Mouse (Mus musculus) inflammation-experienced regulatory T-cells, adult 6 months (primary cell): Measurements from ENCODE around the gene Spint2. TPM values are rescaled to one million over a fixed set of nuclear protein-coding genes. Genes with fewer than 3 reads are reported as not detected.

ENCODE experiments used
- ATAC-seq: one replicate; pipeline ENCODE4 v1.8.0; 2017
- polyA plus RNA-seq, 3 experiments: library from polyadenylated mRNA; unstranded; fragments of 100-300 nt; shearing (Covaris generic); gene quantifications; one replicate each; pipeline ENCODE4 v1.2.1; 2017

Gene Spint2
- 10 to 100 TPM; 58.9 to 90.9 (median 63.6) TPM for polyA plus RNA-seq

DNA sequence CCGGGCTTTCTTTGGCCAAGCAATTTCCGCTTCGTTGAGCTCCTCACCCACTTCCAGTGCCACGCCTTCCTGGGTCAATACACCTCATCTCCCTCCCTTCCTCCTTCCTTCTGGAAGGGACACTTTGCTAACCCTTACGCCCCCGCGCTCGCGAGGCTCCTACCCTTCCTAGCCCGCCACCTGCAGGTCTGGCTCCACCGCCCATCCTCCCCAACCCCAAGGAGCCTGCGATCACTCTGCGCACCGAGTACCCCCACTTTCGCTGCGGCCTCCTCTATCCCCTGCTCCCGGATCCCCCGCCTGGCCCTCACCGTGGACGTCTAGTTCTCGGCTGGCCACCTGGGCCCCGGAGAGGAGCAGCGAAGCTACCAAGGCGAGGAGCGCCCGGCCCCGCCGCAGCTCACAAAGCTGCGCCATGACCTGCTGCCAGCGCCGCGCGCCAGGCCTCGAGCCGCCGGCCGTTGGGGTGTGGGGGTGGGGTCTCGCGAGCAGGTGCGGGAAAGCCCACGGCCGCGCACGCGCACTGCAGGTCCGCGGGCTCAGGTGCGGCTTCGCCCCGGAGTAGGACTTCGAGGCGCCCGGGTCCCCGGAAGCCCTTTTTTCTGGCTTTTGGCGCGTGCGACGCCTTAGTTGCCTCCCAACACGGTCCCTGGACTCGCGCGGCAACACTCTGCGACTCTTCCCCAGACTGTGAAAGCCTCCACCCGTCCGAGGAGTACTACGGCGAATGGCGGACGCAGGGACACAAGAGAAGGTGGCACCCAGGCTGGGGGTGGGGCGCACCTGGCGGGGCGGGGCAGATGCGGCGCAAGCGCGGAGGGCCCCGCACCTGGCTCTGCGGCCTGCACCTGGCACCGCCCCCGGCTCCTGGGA is at the start of gene Spint2:
Spint2 (minus strand) TSS at position 712 of the 873 bp plus-strand sequence.
- peak; percentile 67 for ATAC-seq

DNA sequence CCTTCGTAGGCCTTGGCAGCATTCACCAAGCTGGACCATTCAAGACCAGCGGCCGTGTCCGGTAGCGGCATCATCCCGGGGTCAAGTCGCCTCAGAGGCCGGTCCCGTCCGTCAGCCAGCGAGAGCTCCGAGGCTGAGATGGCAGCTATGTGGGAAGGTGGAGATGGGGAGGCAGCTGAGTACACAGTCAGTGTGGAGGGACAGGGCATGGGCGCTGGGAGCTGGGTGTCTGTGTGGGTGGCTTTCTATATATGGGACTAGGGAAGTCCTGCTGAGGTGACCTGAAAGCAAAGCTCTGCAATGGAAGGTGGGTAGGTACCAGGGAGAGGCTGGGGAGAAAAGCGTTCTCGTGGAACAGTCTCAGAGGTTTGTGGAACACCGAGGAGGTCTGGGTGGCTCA is 47.3 kb upstream of the Spint2 start:
- ATAC-seq, result no peak

DNA sequence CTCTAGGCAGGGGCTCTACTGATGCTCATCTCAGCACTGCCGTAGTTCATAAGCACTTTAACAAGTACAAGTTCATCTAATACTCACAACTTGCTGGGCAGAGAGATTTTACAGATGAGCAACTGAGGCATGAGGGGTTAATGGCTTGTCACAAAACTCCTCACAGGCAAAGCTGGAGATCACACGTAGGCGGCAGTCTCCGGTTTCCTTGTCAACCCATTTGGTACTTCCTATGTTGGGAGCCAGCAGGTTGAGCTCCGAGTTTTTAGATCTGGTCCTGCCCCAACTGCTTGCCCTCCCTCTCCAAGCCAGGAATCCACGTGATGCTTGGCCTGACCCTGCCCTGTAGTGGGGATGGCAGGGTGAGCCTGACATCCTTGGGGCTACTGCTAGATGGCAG is 45.4 kb upstream of the Spint2 start:
- no peak for ATAC-seq

DNA sequence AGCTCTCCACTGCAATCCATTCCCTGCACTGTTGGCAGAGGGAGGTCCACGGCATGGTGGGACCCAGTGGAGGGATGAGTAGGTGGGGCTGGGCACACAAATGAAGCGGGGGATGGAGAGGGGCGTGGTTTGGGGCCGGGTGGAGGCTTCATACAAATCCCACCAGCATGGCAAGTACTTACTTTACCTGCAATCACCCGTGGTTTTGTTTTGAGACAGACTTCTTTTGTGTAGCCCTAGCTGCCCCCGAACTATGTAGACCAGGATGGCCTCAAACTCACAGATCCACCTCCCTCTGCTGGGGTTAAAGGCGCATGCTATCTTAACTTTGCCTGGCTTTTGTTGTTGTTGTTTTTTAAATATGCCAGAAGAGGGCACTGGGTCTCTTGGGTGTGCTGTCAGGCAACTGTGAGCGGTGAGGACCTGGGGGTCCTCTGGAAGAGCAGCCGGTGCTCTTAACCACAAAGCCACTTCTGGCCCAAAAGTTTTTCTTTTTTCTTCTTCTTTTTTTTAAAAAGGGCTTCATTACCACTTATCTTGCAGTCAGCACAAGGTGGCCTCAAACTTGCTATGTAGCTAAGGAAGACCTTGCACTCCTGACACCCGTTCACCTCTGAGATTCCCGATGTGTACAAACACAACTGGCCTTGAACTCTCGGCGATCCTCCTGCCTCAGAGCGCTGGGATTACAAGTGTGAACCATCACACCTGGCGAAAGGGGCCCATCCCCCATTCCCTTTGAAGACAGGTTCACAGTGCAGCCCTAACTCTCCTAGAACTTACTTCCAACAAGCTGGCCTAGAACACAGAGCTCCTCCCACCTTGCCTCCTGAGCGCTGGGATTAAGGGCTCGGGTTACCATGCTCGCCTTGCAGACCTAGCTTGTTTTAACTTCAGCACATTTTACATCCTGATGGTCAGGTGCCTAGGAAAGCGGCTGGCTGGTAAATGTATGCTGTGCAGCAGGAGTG is 37.9 kb upstream of the Spint2 start:
- ATAC-seq, result no peak

DNA sequence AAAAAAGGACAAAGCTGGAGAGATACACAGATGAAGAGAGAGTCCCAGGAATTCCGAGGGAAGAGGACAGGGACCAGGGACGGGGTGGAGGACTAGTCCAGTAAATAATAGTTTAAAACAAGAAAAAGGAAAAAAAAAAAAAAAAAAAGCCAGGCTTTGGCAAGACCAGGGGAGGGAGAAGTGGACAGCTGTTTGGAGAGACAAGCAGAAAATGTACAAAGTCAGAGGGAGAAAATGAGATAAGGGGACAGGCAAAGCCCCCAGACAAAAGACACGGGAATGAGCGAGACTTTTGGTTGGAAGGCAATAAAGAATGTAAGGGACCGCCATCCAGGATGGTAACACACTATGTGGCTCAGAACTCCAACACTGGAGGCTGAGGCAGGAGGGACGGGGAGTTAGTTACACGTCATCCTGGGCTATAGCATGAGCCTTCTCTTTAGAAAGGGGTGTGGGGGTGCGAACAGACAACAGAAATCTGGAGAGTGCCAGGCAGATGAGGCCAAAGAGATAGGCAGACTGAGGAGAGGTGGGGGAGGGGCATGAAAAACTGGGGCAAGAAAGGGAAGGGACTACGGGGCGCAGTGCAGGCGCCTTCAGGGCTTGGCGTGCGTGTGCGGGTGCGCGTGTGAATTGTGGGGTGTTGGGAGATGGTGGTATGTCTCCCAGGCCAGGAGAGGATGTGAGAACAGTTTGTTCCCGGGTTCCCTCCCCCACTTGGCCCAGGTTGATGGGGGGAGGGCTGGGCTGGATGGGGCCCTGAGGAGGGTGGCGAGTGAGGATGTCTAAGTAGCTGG is 36.6 kb upstream of the Spint2 start:
- ATAC-seq, result no peak

DNA sequence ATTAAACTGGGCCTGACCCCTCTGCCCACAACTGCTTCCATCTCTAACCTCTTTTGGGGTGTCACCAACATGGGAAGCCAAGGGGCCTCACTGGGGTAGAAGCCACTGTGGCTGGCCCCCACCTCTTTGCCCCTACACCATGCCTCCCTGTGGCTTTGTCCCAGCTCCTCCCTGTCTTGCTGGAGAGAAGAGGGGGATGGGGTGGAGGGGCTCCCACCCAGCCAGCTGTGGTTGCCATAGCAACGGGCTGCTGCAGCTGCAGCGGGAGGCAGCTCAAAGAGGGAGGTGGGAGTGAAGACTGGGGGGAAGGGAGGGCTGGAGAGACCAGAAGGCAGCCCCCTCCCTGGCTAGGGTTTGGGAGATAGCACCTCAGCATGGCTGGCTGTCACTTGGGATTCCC is 35.8 kb upstream of the Spint2 start:
- no peak for ATAC-seq

DNA sequence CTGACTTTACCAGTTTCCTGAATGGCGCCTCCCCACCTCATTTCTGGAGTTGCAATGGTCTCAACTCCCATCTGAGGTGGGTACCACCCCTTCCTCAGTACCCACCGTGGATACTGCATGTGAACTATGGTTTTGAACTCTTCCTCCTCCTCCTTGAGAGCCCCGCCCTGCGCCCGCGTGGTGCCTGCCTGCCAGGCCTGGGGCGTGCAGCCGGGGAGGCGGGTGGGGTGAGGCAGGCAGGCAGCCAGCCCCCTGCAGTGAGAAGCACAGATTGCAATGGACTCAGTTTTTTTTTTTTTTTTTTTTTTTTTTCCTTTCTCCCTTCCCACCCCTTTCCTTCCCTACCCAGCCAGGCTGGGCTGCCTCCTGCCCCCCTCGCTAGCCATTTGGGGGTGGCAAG is 35.3 kb upstream of the Spint2 start:
- no peak for ATAC-seq

DNA sequence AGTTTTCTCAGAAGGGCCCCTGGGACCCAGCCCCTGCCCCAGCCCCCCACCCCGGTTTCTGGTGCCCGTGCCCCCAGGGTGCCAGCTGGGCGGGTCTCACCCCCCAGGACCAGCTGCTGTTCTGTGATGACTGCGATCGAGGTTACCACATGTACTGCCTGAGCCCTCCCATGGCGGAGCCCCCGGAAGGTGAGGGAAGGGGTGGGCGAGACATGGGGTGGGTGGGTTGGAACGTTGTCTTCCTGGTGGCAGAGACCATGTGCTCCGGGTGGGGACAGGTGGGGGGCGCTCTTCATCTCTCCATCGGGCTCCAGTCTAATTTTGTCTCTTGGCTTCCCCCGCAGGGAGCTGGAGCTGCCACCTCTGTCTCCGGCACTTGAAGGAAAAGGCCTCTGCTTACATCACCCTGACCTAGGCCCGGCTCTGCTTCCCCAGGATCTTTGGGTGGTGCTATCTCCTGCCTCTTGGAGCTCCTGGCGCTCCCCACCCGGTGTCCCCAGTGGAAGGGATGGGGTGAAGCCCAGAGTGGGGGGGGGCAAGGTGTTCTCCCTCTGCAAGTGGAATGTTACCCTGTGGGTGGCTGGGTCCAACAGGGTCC is 34.5 kb upstream of the Spint2 start:
- no peak for ATAC-seq

DNA sequence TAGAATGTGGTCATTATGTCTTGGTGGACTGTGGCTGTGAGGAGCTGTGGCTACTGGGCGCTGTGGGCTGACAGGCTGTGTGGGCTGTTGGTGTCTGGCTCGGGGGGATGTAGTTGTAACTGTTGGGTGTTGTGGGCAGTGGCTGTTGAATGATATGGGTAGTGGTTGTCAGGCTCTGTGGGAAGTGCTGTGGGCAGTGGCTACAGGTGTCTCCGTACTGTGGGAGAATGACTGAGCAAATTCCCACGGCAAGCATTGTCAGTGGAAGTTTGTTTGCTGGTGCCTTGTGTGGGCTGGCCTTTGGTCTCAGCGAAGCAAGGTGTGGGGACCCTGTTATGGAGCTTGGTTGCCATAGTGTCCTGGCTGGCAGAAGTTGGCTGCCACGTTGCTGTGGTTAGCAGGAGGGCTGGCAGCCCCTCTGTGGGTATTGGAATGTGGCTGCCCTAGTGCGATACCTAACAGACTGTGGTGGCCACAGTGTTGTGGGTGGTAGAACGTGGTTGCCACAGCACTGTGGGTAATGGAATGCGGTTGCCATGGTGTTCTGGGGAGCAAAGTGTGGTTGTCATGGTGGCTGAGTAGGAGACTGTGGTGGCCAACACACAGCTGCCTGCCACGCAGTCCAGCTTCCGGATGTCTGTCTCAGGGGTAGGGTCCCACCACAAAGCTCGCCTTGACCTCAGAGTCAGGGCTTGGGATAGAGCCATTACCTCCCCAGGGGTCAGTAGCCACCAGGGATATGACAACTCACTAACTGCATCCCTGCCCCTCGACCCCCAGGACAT is 33.3 kb upstream of the Spint2 start:
- no peak for ATAC-seq

DNA sequence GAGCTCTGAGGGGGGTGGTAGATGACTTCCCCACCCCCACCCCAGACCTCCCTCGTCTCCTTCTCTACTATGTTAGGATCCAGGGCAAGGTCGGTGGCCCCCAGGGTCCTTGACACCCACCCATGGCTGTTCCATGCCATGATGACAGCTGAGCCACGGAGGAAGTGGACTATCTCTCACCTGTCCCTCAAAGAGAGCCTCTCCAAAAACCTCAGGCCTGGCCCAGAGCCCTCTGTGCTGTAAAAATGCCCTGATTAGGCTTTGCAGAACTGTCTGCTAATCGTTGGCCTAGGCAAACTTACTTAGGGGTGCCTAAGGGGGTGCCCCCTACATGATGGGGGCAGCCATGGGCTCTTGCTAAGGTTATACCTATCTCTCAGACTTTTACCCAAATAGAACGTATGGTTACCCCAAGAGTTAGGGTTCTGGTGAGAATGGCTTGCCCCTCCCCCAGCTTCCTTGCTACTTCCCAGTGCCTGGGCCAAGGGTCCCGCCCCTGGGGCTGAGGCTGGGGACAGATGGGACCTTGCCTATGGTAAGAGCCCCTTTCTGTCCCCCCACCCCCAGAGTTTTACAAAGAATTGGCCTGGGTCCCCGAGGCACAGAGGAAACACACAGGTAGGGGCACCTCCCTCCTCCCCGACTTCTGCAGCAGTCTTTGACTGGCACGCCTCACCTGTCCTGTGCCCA is 32.0 kb upstream of the Spint2 start:
- no peak for ATAC-seq

DNA sequence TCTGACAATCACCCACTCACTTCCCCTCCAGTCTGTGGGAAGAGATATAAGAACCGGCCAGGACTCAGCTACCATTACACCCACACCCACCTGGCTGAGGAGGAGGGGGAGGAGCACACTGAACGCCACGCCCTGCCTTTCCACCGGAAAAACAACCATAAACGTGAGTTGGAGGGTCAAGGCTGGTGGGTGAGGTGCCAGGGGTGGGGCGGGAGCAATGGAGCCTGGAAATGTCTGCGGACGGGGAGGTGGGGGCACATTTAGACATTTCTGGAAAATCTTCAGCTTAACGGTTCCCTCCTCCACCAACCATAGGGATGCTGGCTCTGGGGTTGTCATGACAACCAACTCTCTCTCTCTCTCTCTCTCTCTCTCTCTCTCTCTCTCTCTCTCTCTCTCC is 31.3 kb upstream of the Spint2 start:
- ATAC-seq, result no peak

DNA sequence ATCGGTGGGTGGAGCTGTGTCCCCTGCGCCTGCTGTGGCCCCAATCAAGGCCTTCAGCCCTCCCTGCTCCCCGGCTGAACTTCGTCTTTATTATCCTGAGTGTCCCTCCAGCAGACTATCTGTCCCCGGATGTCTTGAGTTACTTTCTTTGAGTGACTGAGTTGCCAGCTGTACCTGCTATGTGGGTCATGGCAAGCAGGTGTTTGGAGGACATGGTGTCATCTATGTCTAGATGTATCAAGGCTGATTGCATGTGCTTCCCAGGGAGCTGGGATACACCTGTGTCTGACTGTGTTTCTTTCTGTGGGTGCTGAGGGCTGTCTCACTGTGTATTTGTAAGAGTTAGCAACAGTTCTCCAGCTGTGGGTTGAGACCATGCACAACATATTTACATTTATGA is 28.0 kb upstream of the Spint2 start:
- no peak for ATAC-seq

DNA sequence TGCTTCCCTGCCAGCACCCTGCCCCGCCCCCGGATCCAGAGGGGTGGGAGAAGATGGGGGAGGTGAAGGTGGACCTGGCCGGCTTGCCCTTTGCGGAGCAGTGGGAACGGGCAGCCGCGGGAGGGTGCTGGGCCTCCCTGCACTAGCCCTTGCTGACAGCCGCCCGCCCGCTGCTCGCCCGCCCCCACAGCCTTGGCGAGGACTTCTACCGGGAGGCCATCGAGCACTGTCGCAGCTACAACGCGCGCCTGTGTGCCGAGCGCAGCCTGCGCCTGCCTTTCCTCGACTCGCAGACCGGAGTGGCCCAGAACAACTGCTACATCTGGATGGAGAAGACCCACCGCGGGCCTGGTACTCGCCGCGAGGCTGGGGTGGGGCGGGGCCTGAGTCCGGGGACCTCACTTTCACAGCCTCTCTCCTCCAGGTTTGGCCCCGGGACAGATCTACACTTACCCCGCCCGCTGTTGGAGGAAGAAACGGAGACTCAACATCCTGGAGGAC is 27.6 kb upstream of the Spint2 start:
- peak; percentile 19 for ATAC-seq

DNA sequence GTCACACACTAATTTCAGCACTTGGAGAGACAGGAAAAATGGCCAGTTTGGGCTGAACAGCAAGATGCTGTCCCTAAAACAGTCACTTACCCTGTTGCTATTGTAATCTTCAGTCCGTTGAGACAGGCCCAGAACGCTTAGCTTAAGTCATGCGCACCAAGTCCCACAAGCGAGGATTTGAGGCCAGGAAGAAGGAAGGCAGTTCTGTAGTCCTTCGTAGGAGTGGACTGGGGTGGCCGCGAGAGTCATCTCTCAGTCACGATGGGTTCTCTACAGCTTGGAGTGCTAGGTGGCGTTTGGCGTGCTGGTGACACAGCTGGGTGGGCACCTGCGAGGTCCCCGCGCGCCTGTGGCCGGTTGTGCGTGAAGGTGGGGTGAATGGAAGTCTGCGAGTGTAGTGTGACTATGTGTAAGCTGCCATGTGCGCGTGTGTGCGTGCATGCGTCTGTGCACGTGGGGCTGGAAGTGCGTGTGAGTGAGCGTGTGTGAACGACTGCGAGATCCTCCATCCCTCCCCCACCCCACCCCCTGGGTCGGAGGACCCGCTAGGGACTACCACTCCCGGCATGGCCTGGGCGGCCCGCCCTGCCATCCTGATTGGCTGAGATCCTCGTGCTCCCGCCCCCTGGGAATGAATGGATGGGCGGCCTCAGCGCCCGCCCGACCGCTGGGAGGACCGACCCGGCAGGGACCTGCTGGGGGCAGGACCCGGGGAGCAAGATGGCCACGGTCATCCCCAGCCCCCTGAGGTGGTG is 25.8 kb upstream of the Spint2 start:
- ATAC-seq, result peak; percentile 66

DNA sequence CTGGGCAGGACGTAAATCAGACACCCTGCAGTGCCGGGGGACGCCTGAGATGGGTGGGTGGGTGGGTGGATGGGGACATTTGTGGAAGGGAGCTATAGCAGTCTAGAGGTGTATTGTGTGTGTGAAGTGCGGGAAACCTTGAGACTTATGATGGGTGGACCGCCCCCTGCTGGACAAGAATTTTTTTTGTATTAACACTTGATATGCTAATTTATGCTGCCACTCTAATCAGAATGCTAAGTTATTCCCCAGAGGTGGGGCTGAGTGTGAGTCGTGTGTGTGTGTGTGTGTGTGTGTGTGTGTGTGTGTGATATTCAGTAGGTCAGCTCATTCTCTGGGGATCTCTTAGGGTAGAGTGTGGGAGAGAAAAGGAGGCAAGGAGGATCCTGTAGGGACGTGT is 24.9 kb upstream of the Spint2 start:
- no peak for ATAC-seq

DNA sequence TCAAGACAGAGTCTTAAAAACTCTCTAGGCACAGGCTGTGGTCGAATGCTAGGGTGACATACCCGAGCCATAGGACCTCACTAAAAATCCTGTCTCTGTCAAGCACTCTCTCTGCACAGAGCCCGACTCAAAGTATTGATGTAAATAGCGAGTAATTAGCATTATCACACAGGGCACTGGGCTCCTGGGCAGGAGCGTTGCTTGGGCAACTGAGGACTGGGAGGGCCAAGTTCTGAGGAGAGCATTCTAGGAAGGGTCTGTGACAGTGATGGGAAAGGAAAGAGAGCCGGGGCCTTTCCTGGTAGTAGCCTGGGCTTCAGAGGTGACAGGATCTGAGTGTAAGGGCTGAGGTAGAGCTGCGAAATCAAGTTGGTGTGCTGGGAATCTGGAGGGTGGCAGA is 24.4 kb upstream of the Spint2 start:
- ATAC-seq, result no peak

DNA sequence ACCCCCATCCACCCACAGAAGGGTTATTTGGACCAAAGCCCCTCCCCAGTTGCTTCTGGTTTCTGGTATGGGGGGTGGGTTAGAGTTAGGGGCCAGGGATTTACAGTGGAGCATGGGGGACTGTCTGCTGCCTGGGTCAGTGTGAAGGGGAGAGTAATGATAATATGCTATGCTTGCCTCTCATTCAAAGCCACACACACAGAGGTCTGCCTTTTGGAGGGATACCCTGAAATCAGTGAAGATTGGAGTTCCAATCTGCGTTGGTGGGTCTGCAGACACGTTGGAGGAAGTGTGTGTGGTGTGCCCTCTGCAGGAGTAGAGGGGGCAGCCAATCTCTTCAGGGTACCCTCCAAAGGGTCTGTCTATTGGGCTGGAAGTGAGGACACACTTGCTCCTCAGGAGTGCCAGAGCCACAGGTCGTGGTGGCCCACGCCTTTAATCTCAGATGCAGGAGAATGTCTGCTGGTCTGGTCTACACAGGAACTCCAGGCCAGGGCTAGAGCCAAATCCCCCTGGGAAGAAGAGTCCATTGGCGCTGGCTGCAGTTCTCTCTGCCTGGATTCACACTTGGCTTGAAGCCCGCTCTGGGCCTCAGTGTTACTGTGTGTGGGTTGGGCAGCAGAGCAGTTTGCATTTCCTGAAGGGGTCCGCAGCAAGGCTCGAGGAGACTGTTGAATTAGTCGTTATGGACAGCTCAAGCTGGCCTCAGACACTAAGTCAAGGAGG is 23.7 kb upstream of the Spint2 start:
- ATAC-seq, result no peak

DNA sequence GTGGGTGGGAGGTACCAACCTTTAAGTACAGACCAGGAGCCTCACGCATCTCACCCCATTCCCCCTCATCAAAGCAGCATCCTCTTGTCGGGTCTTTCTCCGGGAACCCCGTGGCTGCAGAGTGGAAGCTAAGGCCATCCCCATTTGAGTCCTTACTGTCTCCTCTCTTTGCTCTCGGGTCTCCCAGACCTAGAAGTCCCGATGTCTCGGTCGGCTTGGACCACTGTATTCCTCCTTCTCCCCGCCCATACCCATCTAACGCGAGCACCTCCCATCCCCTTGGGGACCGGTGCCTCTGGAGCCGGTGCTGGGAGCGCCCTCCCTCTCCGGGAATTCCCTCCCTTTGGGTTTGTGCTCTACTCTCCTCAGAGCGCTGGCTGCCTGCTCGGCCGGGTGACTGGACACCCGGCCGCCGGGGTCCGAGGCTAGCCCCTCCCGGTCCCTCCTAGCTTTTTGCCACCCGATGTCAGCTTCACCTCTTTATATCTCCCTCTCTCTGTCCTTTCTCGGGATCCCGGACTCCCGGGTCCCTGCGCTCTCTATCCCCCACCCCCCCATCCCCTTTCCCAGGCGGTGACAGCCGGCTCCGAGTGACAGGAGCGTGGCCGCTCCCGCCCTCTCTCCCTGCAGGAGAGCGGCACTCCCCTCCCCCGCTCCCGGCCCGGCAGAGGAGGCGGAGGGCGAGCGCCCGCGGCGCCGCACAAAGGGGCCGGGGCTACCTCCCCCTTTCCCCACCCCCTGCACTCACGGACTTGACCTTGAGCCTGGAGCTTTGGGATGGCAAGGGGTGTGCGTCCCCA is 23.0 kb upstream of the Spint2 start:
- ATAC-seq, result no peak
